Mouse (Mus musculus) midbrain, embryonic 11.5 days (tissue): ENCODE results near the gene Drd5. TPM values are rescaled to one million over a fixed set of nuclear protein-coding genes. Genes with fewer than 3 reads are reported as not detected.

Experiments used
- ATAC-seq: fragments of 200-750 bp; cut with Nextera tagmentation; 2 replicates; pipeline ENCODE4 v1.8.0; 2017; ENCODE audit warnings: moderate TSS enrichment, moderate library complexity; ENCODE audit not compliant: low FRiP score
- DNase-seq: peaks from one replicate; pipeline ENCODE4 v3.0.0; 2015; ENCODE audit warnings: low spot score; ENCODE audit errors: missing footprints
- H3K27ac ChIP-seq: fragments of 300-500 bp; sonication (generic); 2 replicates; pipeline ENCODE4 v1.5.1; 2014; ENCODE audit warnings: low read depth, low read length
- H3K27me3 ChIP-seq: fragments of 300-500 bp; sonication (generic); 2 replicates; pipeline ENCODE4 v1.6.1; 2014; ENCODE audit warnings: mild to moderate bottlenecking, low read length, moderate library complexity, mixed read lengths; ENCODE audit not compliant: control insufficient read depth, insufficient read depth
- H3K36me3 ChIP-seq: fragments of 300-500 bp; sonication (generic); 2 replicates; pipeline ENCODE4 v1.6.1; 2014; ENCODE audit warnings: mild to moderate bottlenecking, low read length, moderate library complexity, mixed read lengths; ENCODE audit not compliant: control insufficient read depth, insufficient read depth
- H3K4me1 ChIP-seq: fragments of 300-500 bp; sonication (generic); 2 replicates; pipeline ENCODE4 v1.6.1; 2014; ENCODE audit warnings: low read length; ENCODE audit not compliant: control insufficient read depth, insufficient read depth
- H3K4me2 ChIP-seq: fragments of 300-500 bp; sonication (generic); 2 replicates; pipeline ENCODE4 v1.6.1; 2014; ENCODE audit warnings: mild to moderate bottlenecking, moderate library complexity
- H3K4me3 ChIP-seq: fragments of 300-500 bp; sonication (generic); 2 replicates; pipeline ENCODE4 v1.5.1; 2014; ENCODE audit warnings: low read depth, low read length
- H3K9ac ChIP-seq: fragments of 300-500 bp; sonication (generic); 2 replicates; pipeline ENCODE4 v1.6.1; 2014; ENCODE audit warnings: low read length
- H3K9me3 ChIP-seq: fragments of 300-500 bp; sonication (generic); 2 replicates; pipeline ENCODE4 v1.6.1; 2016; ENCODE audit warnings: low read length; ENCODE audit not compliant: control insufficient read depth
- WGBS: fragments of 180-500 bp; shearing (Covaris S2); extraction: QIAGEN DNeasy Blood & Tissue Kit; methylation state at CpG from one replicate; pipeline ENCODE4 v1.1.7; 2014; 5-methylcytosine and 5-hydroxymethylcytosine counted together
- polyA plus RNA-seq: library from polyadenylated mRNA; unstranded; fragments of >200 nt; fragmentation: Nextera tagmentation; extraction: Ambion mirVana; gene quantifications from 2 replicates; pipeline ENCODE4 v1.2.1, GENCODE M21; 2014

The Drd5 gene
- polyA plus RNA-seq, 1 experiment from 2014 or later = 0.11 TPM

- ATAC-seq (no peak), DNase-seq (no peak)
- Histone ChIP-seq H3K27ac (no peak overlapping the region), H3K9ac (no peak overlapping the region), H3K9me3 (no peaks in the 10 kb centered on the region), H3K4me3 (no peak overlapping the region), H3K4me1 (peaks cover 7% of the 10 kb centered on the region; the same call in 1 of the 2 replicates), H3K36me3 (no peaks in the 10 kb centered on the region), H3K4me2 (no peak overlapping the region), H3K27me3 (no peaks in the 10 kb centered on the region)
- 87% methylated on average over 1 of the region's 1 CpGs for WGBS
These were observed 52.1 kb downstream of the Drd5 start for GRCm38 (mm10) chr5:38371308-38371707.

Other genes starting within 250 kb of the Drd5 start
- 76.7 and 77.4 TPM in 2 replicates for gene Nsg1, start 159.5 kb upstream of the Drd5 start, polyA plus RNA-seq
- gene Zbtb49, start 98.9 kb upstream of the Drd5 start, polyA plus RNA-seq = 13.5 and 17.8 TPM in 2 replicates
- 129 and 143 TPM in 2 replicates for gene Lyar, start 98.9 kb upstream of the Drd5 start, polyA plus RNA-seq
- 104 and 116 TPM in 2 replicates for gene Tmem128, start 59.2 kb upstream of the Drd5 start, polyA plus RNA-seq
- gene Otop1, start 43.4 kb upstream of the Drd5 start, polyA plus RNA-seq = 0.07 TPM in 1 of 2 replicates, not detected in the other
- gene Slc2a9, start 183.8 kb downstream of the Drd5 start, polyA plus RNA-seq = 0.07 and 0.48 TPM in 2 replicates
- 152 and 156 TPM in 2 replicates for gene Wdr1, start 243.9 kb downstream of the Drd5 start, polyA plus RNA-seq